Mouse (Mus musculus) heart, embryonic 11.5 days (tissue): ENCODE data around the gene Armc10. TPM values are rescaled to one million over a fixed set of nuclear protein-coding genes. Genes with fewer than 3 reads are reported as not detected.
A peak's percentile ranks its signal among the peaks of the same experiment; 100 is the strongest.
"Not testable (repeated sequence)": the region's sequence is repeated elsewhere in the genome, so short reads cannot be mapped to it uniquely, and the experiment has no call there.

Source experiments
- ATAC-seq: fragments of 200-750 bp; cut with Nextera tagmentation; replicated peaks from 2 replicates; pipeline ENCODE4 v1.8.0; 2017; ENCODE audit warnings: moderate library complexity; ENCODE audit not compliant: insufficient number of reproducible peaks, low FRiP score, low TSS enrichment
- H3K27ac ChIP-seq: fragments of 300-500 bp; sonication (generic); 2 replicates; pipeline ENCODE4 v1.5.1; 2014; ENCODE audit warnings: mild to moderate bottlenecking, low read depth, low read length
- H3K27me3 ChIP-seq: fragments of 300-500 bp; sonication (generic); 2 replicates; pipeline ENCODE4 v1.6.1; 2014; ENCODE audit warnings: mild to moderate bottlenecking, low read length, mixed read lengths; ENCODE audit not compliant: control insufficient read depth, insufficient read depth
- H3K36me3 ChIP-seq: fragments of 300-500 bp; sonication (generic); 2 replicates; pipeline ENCODE4 v1.6.1; 2014; ENCODE audit warnings: mild to moderate bottlenecking, low read length, moderate library complexity, mixed read lengths; ENCODE audit not compliant: control insufficient read depth, insufficient read depth
- H3K4me1 ChIP-seq: fragments of 300-500 bp; sonication (generic); 2 replicates; pipeline ENCODE4 v1.6.1; 2014; ENCODE audit warnings: low read length; ENCODE audit not compliant: control insufficient read depth, insufficient read depth
- H3K4me2 ChIP-seq: fragments of 300-500 bp; sonication (generic); 2 replicates; pipeline ENCODE4 v1.6.1; 2014; ENCODE audit warnings: mild to moderate bottlenecking, moderate library complexity
- H3K4me3 ChIP-seq: fragments of 300-500 bp; sonication (generic); 2 replicates; pipeline ENCODE4 v1.5.1; 2014; ENCODE audit warnings: low read depth, low read length
- H3K9ac ChIP-seq: fragments of 300-500 bp; sonication (generic); 2 replicates; pipeline ENCODE4 v1.6.1; 2014; ENCODE audit warnings: mild to moderate bottlenecking, low read depth, low read length, moderate library complexity
- H3K9me3 ChIP-seq: fragments of 300-500 bp; sonication (generic); replicated peaks from 2 replicates; pipeline ENCODE4 v1.6.1; 2016; ENCODE audit warnings: low read length; ENCODE audit not compliant: control insufficient read depth
- WGBS: fragments of 180-500 bp; shearing (Covaris S2); extraction: QIAGEN DNeasy Blood & Tissue Kit; methylation state at CpG from one replicate; pipeline ENCODE4 v1.1.7; 2014; ENCODE audit not compliant: insufficient replicate concordance; 5-methylcytosine and 5-hydroxymethylcytosine counted together
- polyA plus RNA-seq: library from polyadenylated mRNA; unstranded; fragments of >200 nt; fragmentation: Nextera tagmentation; extraction: Ambion mirVana; gene quantifications from 2 replicates; pipeline ENCODE4 v1.2.1, GENCODE M21; 2014

Armc10 gene
- 26.1 and 30.3 TPM in 2 replicates for polyA plus RNA-seq

DNA sequence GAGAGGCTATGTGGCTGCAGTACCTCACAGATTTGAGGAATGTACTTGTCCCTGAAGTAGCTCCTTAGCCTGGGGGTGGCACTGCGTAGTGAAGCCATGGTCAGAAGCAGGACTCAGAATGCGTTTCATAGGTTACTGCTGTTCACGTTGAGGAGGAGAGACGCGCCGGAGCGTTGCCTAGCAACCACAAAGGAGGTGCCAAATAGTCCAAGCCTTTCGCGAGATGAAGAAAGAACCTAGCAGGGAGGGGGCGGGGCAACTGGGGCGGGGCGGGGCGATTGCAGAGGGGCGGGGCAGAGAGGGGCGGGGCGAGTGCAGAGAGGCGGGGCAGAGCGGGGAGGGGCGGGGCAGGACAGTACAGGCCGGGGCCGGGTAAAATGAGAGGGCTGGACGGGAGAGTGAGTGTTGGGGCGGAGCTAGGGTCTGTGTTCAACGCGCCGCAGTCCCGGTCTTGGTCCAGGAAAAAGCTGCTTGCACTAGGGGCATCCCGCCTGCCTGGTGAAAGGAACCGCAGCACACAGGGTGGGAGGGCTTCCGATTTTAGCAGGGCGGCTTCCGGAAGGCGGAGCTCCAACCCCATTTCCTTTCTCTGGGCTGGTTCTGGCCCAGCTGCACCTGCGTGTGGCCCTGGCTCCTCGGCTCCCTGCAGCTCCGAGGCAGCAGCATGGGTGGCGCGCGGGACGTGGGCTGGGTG, at the start of gene Armc10, which contains the start of gene Fbxl13:
Gene Armc10 (plus strand): TSS at position 375 of the 694 bp plus-strand sequence.
Gene Fbxl13 (minus strand): TSS at position 196 of the 694 bp plus-strand sequence.
- peak within 1 kb of the TSS; percentile 86 for H3K9ac ChIP-seq
- H3K4me2 ChIP-seq: peak within 1 kb of the TSS; percentile 68
- peaks cover 3% of the 10 kb centered on the region; the same call in 1 of the 2 replicates for H3K4me1 ChIP-seq
- H3K9me3 ChIP-seq: no peaks in the 10 kb centered on the region
- no peaks in the 10 kb centered on the region for H3K27me3 ChIP-seq
- H3K36me3 ChIP-seq: peaks cover 17% of the 10 kb centered on the region
- peak within 1 kb of the TSS; percentile 75 for H3K4me3 ChIP-seq
- 1% methylated on average over 35 of the region's 40 CpGs for WGBS
- peak; percentile 98 for ATAC-seq
- H3K27ac ChIP-seq: peak within 1 kb of the TSS; percentile 71

DNA sequence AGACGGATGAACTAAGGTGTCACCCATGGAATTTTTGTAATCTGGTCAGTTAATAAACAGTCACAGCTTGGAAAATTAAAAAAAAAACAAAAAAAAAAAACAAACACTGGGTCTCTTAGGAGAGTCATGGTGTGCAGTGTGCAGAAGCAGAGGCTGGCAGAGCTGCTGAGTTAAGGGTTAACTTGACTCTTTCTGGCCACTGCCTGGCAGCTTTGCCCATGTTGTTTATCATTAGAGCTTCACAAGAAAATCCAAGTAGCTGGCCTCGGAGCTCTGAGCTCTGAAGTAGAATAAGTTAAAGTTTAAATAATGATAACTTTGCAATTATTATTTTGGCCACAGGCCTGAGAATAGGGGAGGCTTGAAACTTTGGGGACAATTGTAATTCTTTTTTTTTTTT, 46.1 kb upstream of the Armc10 start:
- H3K36me3 ChIP-seq, ATAC-seq, H3K27ac ChIP-seq, H3K9me3 ChIP-seq, H3K4me2 ChIP-seq, H3K4me1 ChIP-seq, H3K9ac ChIP-seq, H3K4me3 ChIP-seq, H3K27me3 ChIP-seq: not testable (repeated sequence)
- WGBS: 65% methylated on average over 2 of the region's 2 CpGs

DNA sequence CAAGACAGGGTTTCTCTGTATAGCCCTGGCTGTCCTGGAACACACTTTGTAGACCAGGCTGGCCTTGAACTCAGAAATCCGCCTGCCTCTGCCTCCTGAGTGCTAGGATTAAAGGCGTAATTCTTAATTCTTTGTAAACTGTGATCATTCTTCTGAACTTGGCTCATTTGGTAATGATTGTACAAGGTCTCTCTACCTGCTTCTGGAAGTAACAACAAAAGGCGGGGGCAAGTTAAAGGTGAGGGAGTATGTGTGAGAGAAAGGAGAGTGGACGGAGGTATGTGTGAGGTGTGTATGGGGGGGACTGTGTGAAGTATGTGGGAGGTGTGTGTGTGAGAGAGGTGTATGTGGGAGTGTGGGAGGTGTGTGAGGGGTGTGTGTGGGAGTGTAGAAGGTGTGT, 45.7 kb upstream of the Armc10 start:
- Histone ChIP-seq H3K4me1 (no peaks in the 10 kb centered on the region), H3K9me3 (no peaks in the 10 kb centered on the region), H3K36me3 (no peaks in the 10 kb centered on the region), H3K27ac (no peak overlapping the region), H3K4me2 (no peak overlapping the region), H3K9ac (no peak overlapping the region), H3K27me3 (no peaks in the 10 kb centered on the region; the same call in 1 of the 2 replicates), H3K4me3 (no peak overlapping the region)
- 82% methylated on average over 4 of the region's 4 CpGs for WGBS
- ATAC-seq: no peak

DNA sequence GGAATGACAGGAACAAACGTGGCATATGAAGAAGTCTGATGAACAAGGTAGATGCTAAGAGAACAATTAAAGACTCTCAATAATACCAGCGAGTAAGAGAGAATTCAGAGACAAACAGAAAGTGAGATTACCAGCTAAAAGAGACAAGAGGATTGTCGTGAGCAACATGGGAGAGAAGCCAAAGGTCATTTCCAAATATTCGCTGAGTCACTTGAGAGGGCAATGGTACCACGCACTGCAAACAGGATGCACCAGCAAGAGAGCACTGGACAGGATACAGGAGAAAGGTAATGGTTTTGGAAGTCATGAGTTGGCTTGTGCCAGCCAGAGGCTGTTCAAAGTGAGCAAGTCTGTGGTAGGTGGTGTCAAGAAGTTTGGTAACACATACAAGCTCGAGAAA, 39.7 kb upstream of the Armc10 start:
- no peak for ATAC-seq
- Histone ChIP-seq H3K9me3 (no peaks in the 10 kb centered on the region), H3K9ac (no peak overlapping the region), H3K4me1 (no peaks in the 10 kb centered on the region), H3K4me2 (no peak overlapping the region), H3K27me3 (no peaks in the 10 kb centered on the region; the same call in 1 of the 2 replicates), H3K4me3 (no peak overlapping the region), H3K36me3 (no peaks in the 10 kb centered on the region), H3K27ac (no peak overlapping the region)
- 70% methylated on average over 6 of the region's 6 CpGs for WGBS

DNA sequence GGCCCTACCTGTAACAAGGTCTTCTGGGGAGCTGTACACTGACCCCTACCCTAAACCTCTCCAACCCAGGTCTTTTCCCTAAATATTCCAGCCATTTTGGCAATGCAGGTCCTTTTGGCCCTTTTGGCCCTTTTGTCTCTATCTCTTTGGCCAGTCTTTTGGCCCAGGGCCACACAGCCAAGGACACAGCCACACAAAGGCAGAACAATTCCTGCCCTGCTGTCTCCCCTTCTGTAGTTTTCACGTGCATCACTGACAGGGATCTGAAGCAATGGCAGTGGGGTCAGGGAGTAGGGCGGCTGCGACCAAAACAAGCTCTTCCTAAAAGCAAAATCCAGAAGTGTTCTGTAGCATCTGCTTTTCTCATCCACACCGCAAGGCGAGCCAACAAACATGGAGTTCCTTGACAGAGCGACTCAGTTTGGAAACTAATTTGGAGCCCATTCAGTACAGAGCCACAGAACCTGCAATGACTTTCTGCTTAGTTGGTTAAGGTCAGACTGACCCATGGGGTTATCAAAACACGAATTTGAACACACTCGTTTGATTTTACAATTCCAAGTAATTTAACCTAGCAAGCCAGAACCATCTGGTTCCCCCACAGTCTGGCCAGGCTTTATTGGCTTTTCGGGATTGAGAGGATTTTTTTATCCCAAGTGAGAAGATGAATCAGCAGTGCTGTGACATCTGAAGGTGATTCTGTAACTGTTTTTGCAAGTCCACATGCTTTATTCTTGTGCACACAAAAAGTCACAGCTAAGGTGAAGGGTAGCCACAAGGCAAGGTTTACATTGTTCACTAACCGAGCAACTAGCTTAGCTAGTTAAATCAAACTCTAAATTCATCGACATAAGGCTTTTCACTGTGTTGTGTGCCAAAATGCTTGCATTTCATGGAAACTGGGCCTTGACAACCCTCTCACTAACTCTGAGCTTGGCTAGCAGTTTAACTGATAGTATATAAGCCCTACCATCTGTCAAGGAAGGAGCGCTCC, 37.0 kb upstream of the Armc10 start:
- Histone ChIP-seq H3K27ac (no peak overlapping the region), H3K36me3 (no peaks in the 10 kb centered on the region), H3K4me3 (no peak overlapping the region), H3K4me1 (no peaks in the 10 kb centered on the region), H3K27me3 (no peaks in the 10 kb centered on the region; the same call in 1 of the 2 replicates), H3K9ac (no peak overlapping the region), H3K9me3 (no peaks in the 10 kb centered on the region), H3K4me2 (no peak overlapping the region)
- no peak for ATAC-seq
- 74% methylated on average over 12 of the region's 12 CpGs for WGBS

DNA sequence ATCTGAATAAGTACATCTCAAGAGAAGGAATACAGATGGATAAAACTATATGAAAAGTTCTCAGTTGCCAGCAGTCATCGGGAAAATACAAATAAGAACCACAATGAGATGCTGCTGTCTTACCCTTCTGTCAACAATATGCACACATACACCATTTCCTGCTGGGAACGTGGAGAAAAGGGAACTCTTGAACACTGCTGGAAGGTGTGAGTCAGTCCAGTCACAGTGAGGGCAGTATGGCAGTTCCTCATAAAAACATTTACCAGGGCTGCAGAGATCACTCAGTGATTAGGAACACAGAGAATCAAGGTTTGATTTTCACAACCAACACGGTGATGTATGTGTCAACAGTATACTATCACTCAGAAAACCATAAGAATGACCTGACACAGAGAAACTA, 34.6 kb upstream of the Armc10 start:
- ATAC-seq: no peak
- no peaks in the 10 kb centered on the region for H3K27me3 ChIP-seq
- H3K4me1 ChIP-seq: no peaks in the 10 kb centered on the region
- H3K36me3 ChIP-seq: no peaks in the 10 kb centered on the region
- H3K4me3 ChIP-seq: no peak overlapping the region
- 53% methylated on average over 3 of the region's 3 CpGs for WGBS
- no peak overlapping the region for H3K9ac ChIP-seq
- H3K27ac ChIP-seq: no peak overlapping the region
- H3K9me3 ChIP-seq: no peaks in the 10 kb centered on the region
- H3K4me2 ChIP-seq: no peak overlapping the region

DNA sequence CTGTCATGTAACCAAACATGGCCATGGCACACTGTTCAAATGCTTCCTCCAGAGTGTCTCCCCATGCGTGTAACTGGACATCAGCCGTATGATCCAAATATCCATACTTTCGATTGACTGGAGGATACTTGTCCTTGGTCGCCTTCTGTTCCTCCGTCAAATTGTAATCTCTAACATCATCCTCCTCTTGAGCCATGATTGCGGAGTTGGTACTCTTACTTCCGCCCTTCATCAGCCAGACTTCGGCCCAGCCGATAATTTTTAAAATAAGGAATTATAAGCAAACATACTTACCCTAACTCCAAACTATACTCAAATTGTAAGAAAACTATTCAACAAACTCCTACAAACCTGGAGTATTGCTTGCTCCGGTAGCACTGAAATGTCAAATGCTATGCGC, 31.3 kb upstream of the Armc10 start:
- ATAC-seq, H3K9me3 ChIP-seq, H3K4me2 ChIP-seq, H3K4me1 ChIP-seq, H3K27ac ChIP-seq, H3K4me3 ChIP-seq, H3K9ac ChIP-seq, H3K27me3 ChIP-seq, H3K36me3 ChIP-seq: not testable (repeated sequence)
- WGBS: 92% methylated on average over 11 of the region's 11 CpGs

DNA sequence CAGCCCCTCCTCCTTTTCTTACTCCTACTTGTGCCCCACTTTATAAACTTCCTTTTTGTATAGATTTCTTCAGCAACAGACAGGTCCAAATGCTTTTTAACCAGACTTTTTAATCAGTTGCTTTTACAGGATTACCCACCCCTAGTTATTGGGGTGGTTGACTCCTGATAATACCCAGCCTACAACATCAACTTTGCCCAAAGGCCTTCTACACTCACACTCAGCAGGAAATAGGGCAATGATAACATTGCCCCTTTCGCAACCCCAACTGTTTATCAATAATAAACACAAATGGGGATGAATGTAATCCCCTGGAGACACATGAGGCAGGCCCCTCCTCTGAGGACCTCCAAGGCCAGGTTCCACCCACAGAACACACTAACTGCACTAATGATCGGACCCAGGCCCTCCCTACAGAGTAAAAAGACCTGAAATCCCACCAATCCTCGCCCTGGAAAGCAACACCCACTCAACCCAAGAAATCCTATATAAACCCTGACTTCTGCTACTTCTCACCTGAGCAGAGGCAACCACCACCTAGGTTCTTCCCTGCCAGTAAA, 29.1 kb upstream of the Armc10 start:
- no peak overlapping the region for H3K4me2 ChIP-seq
- H3K4me3 ChIP-seq: no peak overlapping the region
- no peaks in the 10 kb centered on the region for H3K4me1 ChIP-seq
- no peaks in the 10 kb centered on the region for H3K9me3 ChIP-seq
- H3K36me3 ChIP-seq: no peaks in the 10 kb centered on the region
- no peak overlapping the region for H3K27ac ChIP-seq
- ATAC-seq: no peak
- WGBS: 66% methylated on average over 3 of the region's 3 CpGs
- no peak overlapping the region for H3K9ac ChIP-seq
- H3K27me3 ChIP-seq: no peaks in the 10 kb centered on the region
